Mouse (Mus musculus): ENCODE data around the gene Pex11g.

Pex11g gene

GRCm38 (mm10) chr8:3415661-3416060, 51.8 kb downstream of the Pex11g start:
- DNase-seq (ENCODE audit: low spot score in 2 of 2): no peak

- no peak for DNase-seq (ENCODE audit: low spot score in 2 of 2)
These were observed 52.2 kb downstream of the Pex11g start for GRCm38 (mm10) chr8:3415259-3415658.

GRCm38 (mm10) chr8:3414639-3415190, 52.8 kb downstream of the Pex11g start:
- no peak for DNase-seq (ENCODE audit: low spot score in 2 of 2)

GRCm38 (mm10) chr8:3412816-3413215, 54.7 kb downstream of the Pex11g start:
- DNase-seq (ENCODE audit: low spot score in 2 of 2): no peak

GRCm38 (mm10) chr8:3411901-3412301, 55.6 kb downstream of the Pex11g start:
- DNase-seq (ENCODE audit: low spot score in 2 of 2): peak; percentile 67 to 68

- DNase-seq (ENCODE audit: low spot score in 2 of 2): no peak
These were observed 56.4 kb downstream of the Pex11g start for GRCm38 (mm10) chr8:3411085-3411484.

- DNase-seq (ENCODE audit: low spot score in 2 of 2): no peak
These were observed 60.1 kb downstream of the Pex11g start for GRCm38 (mm10) chr8:3407417-3407816.

Measured in heart, adult 9 months (tissue).